Comparison of ENCODE assay signal across 21 mouse cellular contexts in genomic region chr9:101875306-101875705, GRCm38 (mm10).
"Had no signal": no experiment of that assay in that cellular context is flagged by ENCODE, and none has a peak within 500 bp of the region (broad histone marks: within the 10 kb centered on the region; RNA-seq: fewer than 3 reads in every experiment).

No protein-coding gene starts in this region.

- DNase-seq: heart, postnatal 10 days; heart, postnatal 14 days; heart, postnatal 36 days; heart, postnatal 4 days; kidney, adult 11 months; kidney, adult 18-20 months; kidney, adult 2 months; kidney, adult 8-10 months; kidney, adult 9 months; kidney, postnatal 14 days; kidney, postnatal 25 days; kidney, postnatal 36 days; kidney, postnatal 4 days; layer of hippocampus, adult 9-11 months; layer of hippocampus, postnatal 36 days had no signal

- ATAC-seq: hindbrain, embryonic 16.5 days; hindbrain, postnatal 0 days; inflammation-experienced regulatory T-cells, adult 6 months; intestine, embryonic 15.5 days; intestine, embryonic 16.5 days; intestine, postnatal 0 days had no signal
